8 mouse cellular contexts compared by ENCODE assay signal in the genomic region with DNA sequence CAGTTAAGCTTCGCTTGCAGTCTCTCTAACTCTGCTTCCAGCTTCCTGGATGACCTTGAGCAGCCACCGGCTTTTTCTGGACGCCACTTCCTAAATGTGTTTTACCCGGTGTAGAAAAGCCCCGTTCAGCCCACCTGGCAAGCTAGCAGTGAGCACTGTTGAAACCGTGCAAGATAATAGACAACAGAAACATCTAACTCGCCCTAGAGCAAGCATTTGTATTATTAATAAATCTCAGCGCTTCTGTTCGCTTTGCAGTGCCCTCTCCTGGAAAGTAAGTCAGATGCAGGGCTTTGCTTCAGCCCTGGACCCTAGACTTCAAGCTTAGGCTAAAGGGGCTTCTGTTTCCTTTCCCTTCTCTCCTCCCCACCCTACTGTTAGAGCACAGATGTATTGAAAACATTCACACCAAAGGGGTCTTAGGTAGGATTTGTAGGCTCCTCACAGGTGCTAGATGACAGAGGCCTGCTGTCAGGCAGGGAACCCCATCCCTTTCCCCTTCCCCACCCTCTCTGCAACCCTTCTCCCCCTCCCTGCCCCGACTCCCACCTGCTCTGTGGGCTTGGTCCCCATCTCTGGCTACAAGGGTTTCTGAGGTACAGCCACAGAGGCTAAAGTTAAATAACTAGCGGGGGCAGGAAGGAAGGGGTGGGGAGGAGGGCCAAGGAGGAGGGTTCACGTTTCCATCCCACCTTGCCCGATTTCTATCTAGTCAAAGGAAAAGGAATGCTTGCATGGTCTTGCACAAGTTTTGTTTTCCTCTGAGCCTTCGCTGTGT. TPM values are rescaled to one million over a fixed set of nuclear protein-coding genes. Genes with fewer than 3 reads are reported as not detected.
DNase-seq lines count a peak whose midpoint lies in the region; ATAC-seq and TF ChIP-seq lines count a peak whose summit lies in the region.

A gene (minus strand): TSS at position 593 of the 778 bp plus-strand sequence.

- H3K4me1 ChIP-seq in MEL (ENCODE audit: control insufficient read depth in 1 of 2, insufficient read depth in 2 of 2, low read length in 2 of 2), result peaks cover 0 to 17% of the 10 kb centered on the region in 2 experiments; a peak in 2 of 4 replicates
- peaks cover 53% of the 10 kb centered on the region for H3K4me1 ChIP-seq in forebrain, embryonic 16.5 days (replicated peaks; ENCODE audit: control insufficient read depth, insufficient read depth, low read length)
- peaks cover 53% of the 10 kb centered on the region for H3K4me1 ChIP-seq in liver, embryonic 13.5 days (replicated peaks)
- peaks cover 47% of the 10 kb centered on the region for H3K4me1 ChIP-seq in stomach, embryonic 16.5 days (ENCODE audit: control insufficient read depth, insufficient read depth, low read length)

- no peak for TF ChIP-seq RAD21 in MEL (IDR thresholded peaks at IDR 0.05; ENCODE audit: low read depth, low read length)

- H3K4me3 ChIP-seq in MEL (ENCODE audit: control insufficient read depth in 1 of 2, insufficient read depth in 1 of 2, low read depth in 2 of 2, low read length in 2 of 2), result no peak within 1 kb of the TSS
- peak within 1 kb of the TSS; percentile 41 for H3K4me3 ChIP-seq in forebrain, embryonic 16.5 days (replicated peaks; ENCODE audit: low read length)
- peak within 1 kb of the TSS; percentile 40; the same call in 1 of the 2 replicates for H3K4me3 ChIP-seq in liver, embryonic 13.5 days (replicated peaks)
- peak within 1 kb of the TSS; percentile 42 for H3K4me3 ChIP-seq in stomach, embryonic 16.5 days (replicated peaks; ENCODE audit: low read length)

- no peak within 1 kb of the TSS for H3K27ac ChIP-seq in MEL (ENCODE audit: control insufficient read depth, low read depth, low read length)
- H3K27ac ChIP-seq in forebrain, embryonic 16.5 days (ENCODE audit: low read length), result no peak within 1 kb of the TSS
- no peak within 1 kb of the TSS for H3K27ac ChIP-seq in liver, embryonic 13.5 days
- H3K27ac ChIP-seq in stomach, embryonic 16.5 days (ENCODE audit: low read length), result peak within 1 kb of the TSS; percentile 27; the same call in 1 of the 2 replicates

- WGBS in forebrain, embryonic 16.5 days, result 24% methylated on average over 14 of the region's 14 CpGs
- WGBS in liver, embryonic 13.5 days (ENCODE audit: insufficient replicate concordance), result 25% methylated on average over 14 of the region's 14 CpGs
- WGBS in stomach, embryonic 16.5 days, result 28% methylated on average over 14 of the region's 14 CpGs

- DNase-seq in heart, adult 11 months, result peak; percentile 93
- no peak for DNase-seq in heart, adult 9 months (ENCODE audit: low spot score in 2 of 2)
- no peak for DNase-seq in MEL (ENCODE audit: low read depth, low spot score)
- DNase-seq in liver, embryonic 13.5 days, result no peak
- DNase-seq in urinary bladder, postnatal 10 days (ENCODE audit: low spot score), result no peak
- DNase-seq in thymus, postnatal 25 days, result no peak

- peak in 2 of 3 experiments; percentile 2 to 31; a peak in 2 of 6 replicates for TF ChIP-seq CTCF in MEL (IDR thresholded peaks at IDR 0.05 in 2 of 3, conservative IDR thresholded peaks at IDR 0.05 in 1 of 3; ENCODE audit: control insufficient read depth in 1 of 3, insufficient read depth in 1 of 3, low read depth in 2 of 3, low read length in 3 of 3, poor library complexity in 1 of 3, severe bottlenecking in 1 of 3)

- H3K36me3 ChIP-seq in MEL (ENCODE audit: control insufficient read depth in 1 of 2, insufficient read depth in 2 of 2, low read length in 2 of 2), result peaks cover 0 to 6% of the 10 kb centered on the region in 2 experiments; a peak in 2 of 4 replicates
- H3K36me3 ChIP-seq in forebrain, embryonic 16.5 days (ENCODE audit: control insufficient read depth, insufficient read depth), result no peaks in the 10 kb centered on the region
- no peaks in the 10 kb centered on the region for H3K36me3 ChIP-seq in liver, embryonic 13.5 days
- H3K36me3 ChIP-seq in stomach, embryonic 16.5 days (ENCODE audit: control insufficient read depth, insufficient read depth, low read length), result no peaks in the 10 kb centered on the region

- no peak within 1 kb of the TSS for H3K9ac ChIP-seq in MEL (ENCODE audit: control insufficient read depth, low read depth, low read length, poor library complexity, severe bottlenecking)
- peak within 1 kb of the TSS; percentile 59 for H3K9ac ChIP-seq in forebrain, embryonic 16.5 days (replicated peaks; ENCODE audit: low read depth, low read length)
- no peak within 1 kb of the TSS for H3K9ac ChIP-seq in liver, embryonic 13.5 days
- H3K9ac ChIP-seq in stomach, embryonic 16.5 days (ENCODE audit: low read length), result peak within 1 kb of the TSS; percentile 65

- H3K4me2 ChIP-seq in forebrain, embryonic 16.5 days (ENCODE audit: low read length), result peak within 1 kb of the TSS; percentile 70
- H3K4me2 ChIP-seq in liver, embryonic 13.5 days, result peak within 1 kb of the TSS; percentile 60
- peak within 1 kb of the TSS; percentile 92 for H3K4me2 ChIP-seq in stomach, embryonic 16.5 days (ENCODE audit: low read depth, low read length)

- no peak for TF ChIP-seq POLR2A in MEL (IDR thresholded peaks at IDR 0.05; ENCODE audit: control insufficient read depth in 1 of 2, insufficient read depth in 1 of 2, low read depth in 1 of 2, low read length in 2 of 2, poor library complexity in 1 of 2)

- no peaks in the 10 kb centered on the region; the same call in 1 of the 2 replicates for H3K79me2 ChIP-seq in MEL (ENCODE audit: control insufficient read depth, insufficient read depth, low read length, poor library complexity)

- peaks cover 0 to 4% of the 10 kb centered on the region in 2 experiments; a peak in 1 of 4 replicates for H3K27me3 ChIP-seq in MEL (ENCODE audit: control insufficient read depth in 1 of 2, insufficient read depth in 2 of 2, low read length in 2 of 2)
- peaks cover 41% of the 10 kb centered on the region for H3K27me3 ChIP-seq in forebrain, embryonic 16.5 days (replicated peaks; ENCODE audit: control insufficient read depth, insufficient read depth, low read length)
- peaks cover 99% of the 10 kb centered on the region for H3K27me3 ChIP-seq in liver, embryonic 13.5 days
- peaks cover 20% of the 10 kb centered on the region for H3K27me3 ChIP-seq in stomach, embryonic 16.5 days (ENCODE audit: control insufficient read depth, insufficient read depth, low read length)

- no peak for ATAC-seq in forebrain, embryonic 16.5 days
- ATAC-seq in liver, embryonic 13.5 days (ENCODE audit: low read depth), result no peak
- no peak for ATAC-seq in stomach, embryonic 16.5 days (ENCODE audit: insufficient read depth, low FRiP score)

- TF ChIP-seq EP300 in MEL (IDR thresholded peaks at IDR 0.05; ENCODE audit: low read depth in 1 of 2, low read length in 2 of 2), result no peak

- H3K9me3 ChIP-seq in MEL (replicated peaks; ENCODE audit: insufficient read depth, low read length), result no peaks in the 10 kb centered on the region
- H3K9me3 ChIP-seq in forebrain, embryonic 16.5 days (ENCODE audit: control insufficient read depth, low read length), result no peaks in the 10 kb centered on the region
- no peaks in the 10 kb centered on the region for H3K9me3 ChIP-seq in liver, embryonic 13.5 days (replicated peaks)
- no peaks in the 10 kb centered on the region for H3K9me3 ChIP-seq in stomach, embryonic 16.5 days (replicated peaks; ENCODE audit: control insufficient read depth, low read length)

TF ChIP-seq in MEL, 35 proteins besides CTCF, POLR2A, EP300 and RAD21:
- no peak for TF ChIP-seq E2F4 (IDR thresholded peaks at IDR 0.05; ENCODE audit: borderline replicate concordance, low read depth, low read length)
- no peak for TF ChIP-seq GATA1 (IDR thresholded peaks at IDR 0.05; ENCODE audit: low read depth, low read length)
- TF ChIP-seq CHD2 (IDR thresholded peaks at IDR 0.05; ENCODE audit: low read length), result no peak
- no peak for TF ChIP-seq ZMIZ1 (IDR thresholded peaks at IDR 0.05; ENCODE audit: low read depth, low read length)
- TF ChIP-seq ELF1 (IDR thresholded peaks at IDR 0.05; ENCODE audit: low read depth, low read length), result no peak
- no peak for TF ChIP-seq USF1 (IDR thresholded peaks at IDR 0.05; ENCODE audit: low read depth, low read length)
- no peak for TF ChIP-seq GABPA (IDR thresholded peaks at IDR 0.05; ENCODE audit: low read depth, low read length)
- 0 out of 2 replicates have a peak, but pooled peaks have one; percentile 37 for TF ChIP-seq RCOR1 (IDR thresholded peaks at IDR 0.05; ENCODE audit: low read depth, low read length)
- peak; percentile 31 for TF ChIP-seq SMC3 (IDR thresholded peaks at IDR 0.05; ENCODE audit: low read depth, low read length)
- TF ChIP-seq TAL1 (IDR thresholded peaks at IDR 0.05; ENCODE audit: low read length), result no peak
- no peak for TF ChIP-seq CHD1 (IDR thresholded peaks at IDR 0.05; ENCODE audit: low read depth, low read length)
- TF ChIP-seq POLR2AphosphoS2 (IDR thresholded peaks at IDR 0.05; ENCODE audit: low read length), result no peak
- no peak for TF ChIP-seq ZC3H11A (IDR thresholded peaks at IDR 0.05; ENCODE audit: low read depth, low read length)
- no peak for TF ChIP-seq MAZ (IDR thresholded peaks at IDR 0.05; ENCODE audit: low read depth, low read length)
- TF ChIP-seq TCF12 (IDR thresholded peaks at IDR 0.05; ENCODE audit: low read depth, low read length), result no peak

RNA-seq across cellular contexts. Expression of the gene that starts here (rescaled TPM):
- not detected in 2 replicates for total RNA-seq in MEL (2012; rRNA removed)
- not detected for polyA plus RNA-seq in MEL (2012; ENCODE audit: insufficient read depth in 1 of 2, insufficient read length in 2 of 2, low read depth in 1 of 2, low replicate concordance in 2 of 2, missing spikeins in 1 of 2)
- 0.14 TPM in 1 of 2 replicates, not detected in the other for polyA plus RNA-seq in forebrain, embryonic 16.5 days (2015; fragmentation: Nextera tagmentation; extraction: Ambion mirVana)
- not detected in 2 replicates for polyA plus RNA-seq in liver, embryonic 13.5 days (2015; fragmentation: Nextera tagmentation; extraction: Ambion mirVana)
- 0.26 and 0.43 TPM in 2 replicates for polyA plus RNA-seq in stomach, embryonic 16.5 days (2015; fragmentation: Nextera tagmentation; extraction: Ambion mirVana)

Comparison
In these comparisons a context has a peak if more than half of its experiments do, and no peak if none do; other contexts are left out.
1. H3K4me3 ChIP-seq: peak in forebrain, embryonic 16.5 days (single experiment), liver, embryonic 13.5 days (single experiment) and stomach, embryonic 16.5 days (single experiment); none in MEL (0 of 2).
2. H3K9ac ChIP-seq: peak in forebrain, embryonic 16.5 days (single experiment) and stomach, embryonic 16.5 days (single experiment); none in MEL (single experiment) and liver, embryonic 13.5 days (single experiment).
3. Peak in every context shown above with its lines, with median percentiles within 50 percentile points of each other: H3K4me2 ChIP-seq.